Comparison of ENCODE assay signal across 23 mouse cellular contexts in genomic region chr14:105225790-105226189, GRCm38 (mm10). TPM values are rescaled to one million over a fixed set of nuclear protein-coding genes. Genes with fewer than 3 reads are reported as not detected.
DNase-seq lines count a peak whose midpoint lies in the region; ATAC-seq and TF ChIP-seq lines count a peak whose summit lies in the region.
"Had no signal": no experiment of that assay in that cellular context is flagged by ENCODE, and none has a peak within 500 bp of the region (broad histone marks: within the 10 kb centered on the region; RNA-seq: fewer than 3 reads in every experiment).

No protein-coding gene starts in this region.

- no peak overlapping the region for H3K27ac ChIP-seq in heart, adult 2 months
- H3K27ac ChIP-seq in lung, embryonic 14.5 days (ENCODE audit: low read depth) = no peak overlapping the region
- H3K27ac ChIP-seq in lung, postnatal 0 days (ENCODE audit: low read length) = no peak overlapping the region
- H3K27ac ChIP-seq: embryonic facial prominence, embryonic 13.5 days; forebrain, embryonic 15.5 days; hindbrain, embryonic 13.5 days; intestine, embryonic 15.5 days; kidney, embryonic 15.5 days; limb, embryonic 15.5 days had no signal

- TF ChIP-seq CTCF in heart, adult 2 months (IDR thresholded peaks at IDR 0.05) = peak; percentile 36
- 0 out of 2 replicates have a peak, but pooled peaks have one; percentile 8 for TF ChIP-seq CTCF in lung, embryonic 14.5 days (IDR thresholded peaks at IDR 0.05; ENCODE audit: low read depth)
- TF ChIP-seq CTCF in lung, postnatal 0 days (IDR thresholded peaks at IDR 0.05) = no peak

- WGBS in heart, adult 2 months = 91% methylated on average over 4 of the region's 4 CpGs
- 72% methylated on average over 4 of the region's 4 CpGs for WGBS in lung, embryonic 14.5 days
- WGBS in lung, postnatal 0 days = 71% methylated on average over 4 of the region's 4 CpGs

- H3K27me3 ChIP-seq in heart, adult 2 months (ENCODE audit: control insufficient read depth, insufficient read depth, low read length) = no peaks in the 10 kb centered on the region
- no peaks in the 10 kb centered on the region for H3K27me3 ChIP-seq in lung, embryonic 14.5 days (ENCODE audit: insufficient read depth, low read length)
- no peaks in the 10 kb centered on the region for H3K27me3 ChIP-seq in lung, postnatal 0 days (replicated peaks; ENCODE audit: insufficient read depth, low read length)
- H3K27me3 ChIP-seq: embryonic facial prominence, embryonic 13.5 days; forebrain, embryonic 15.5 days; heart, embryonic 12.5 days; hindbrain, embryonic 13.5 days; intestine, embryonic 15.5 days; kidney, embryonic 15.5 days; limb, embryonic 15.5 days had no signal

- H3K79me2 ChIP-seq in heart, adult 2 months (replicated peaks; ENCODE audit: control insufficient read depth, insufficient read depth, low read length) = no peaks in the 10 kb centered on the region

- H3K4me3 ChIP-seq in heart, adult 2 months = no peak overlapping the region
- H3K4me3 ChIP-seq in lung, embryonic 14.5 days (ENCODE audit: low read depth, low read length) = no peak overlapping the region
- H3K4me3 ChIP-seq in lung, postnatal 0 days (ENCODE audit: low read depth, low read length) = no peak overlapping the region
- H3K4me3 ChIP-seq: embryonic facial prominence, embryonic 13.5 days; forebrain, embryonic 15.5 days; heart, embryonic 12.5 days; hindbrain, embryonic 13.5 days; intestine, embryonic 15.5 days; kidney, embryonic 15.5 days; limb, embryonic 15.5 days had no signal

- H3K9me3 ChIP-seq in lung, embryonic 14.5 days (ENCODE audit: low read depth, low read length) = no peaks in the 10 kb centered on the region
- H3K9me3 ChIP-seq in lung, postnatal 0 days (ENCODE audit: low read length) = no peaks in the 10 kb centered on the region
- H3K9me3 ChIP-seq: embryonic facial prominence, embryonic 13.5 days; forebrain, embryonic 15.5 days; heart, embryonic 12.5 days; hindbrain, embryonic 13.5 days; intestine, embryonic 15.5 days; kidney, embryonic 15.5 days; limb, embryonic 15.5 days had no signal

- no peak for DNase-seq in heart, adult 2 months
- no peak for DNase-seq in heart, postnatal 25 days (ENCODE audit: low spot score)
- no peak for DNase-seq in lung, embryonic 14.5 days
- no peak for DNase-seq in lung, postnatal 0 days (ENCODE audit: low spot score)
- peak; percentile 10 for DNase-seq in induced T-regulatory cell, adult 2 months (ENCODE audit: low read depth)
- no peak for DNase-seq in frontal cortex, adult 2 months (ENCODE audit: extremely low spot score in 1 of 2, low spot score in 1 of 2)
- DNase-seq in cerebellum, adult 18-20 months = no peak
- DNase-seq: adrenal gland, adult 8-10 months; cerebellum, adult 9-11 months; heart, postnatal 14 days; layer of hippocampus, postnatal 36 days; lung, adult 2 months; lung, postnatal 4 days; retina, postnatal 1 day; thymus, postnatal 36 days had no signal

- TF ChIP-seq POLR2A in heart, adult 2 months (IDR thresholded peaks at IDR 0.05; ENCODE audit: insufficient read depth, low read depth, low read length) = no peak

- intact Hi-C loops in heart, adult 2 months (cut with DNase I) = no loop called here
- intact Hi-C loops in heart, postnatal 25 days (cut with DNase I) = no loop called here

- H3K9ac ChIP-seq in heart, adult 2 months (ENCODE audit: low read depth, low read length) = no peak overlapping the region
- H3K9ac ChIP-seq in lung, embryonic 14.5 days = no peak overlapping the region
- no peak overlapping the region for H3K9ac ChIP-seq in lung, postnatal 0 days (replicated peaks; ENCODE audit: low read depth)
- H3K9ac ChIP-seq: embryonic facial prominence, embryonic 13.5 days; forebrain, embryonic 15.5 days; heart, embryonic 12.5 days; hindbrain, embryonic 13.5 days; intestine, embryonic 15.5 days; kidney, embryonic 15.5 days; limb, embryonic 15.5 days had no signal

- TF ChIP-seq EP300 in heart, adult 2 months (IDR thresholded peaks at IDR 0.05; ENCODE audit: insufficient read depth, low read depth, low read length) = no peak
- TF ChIP-seq EP300 in lung, postnatal 0 days (IDR thresholded peaks at IDR 0.05) = no peak

- no peak overlapping the region for H3K4me2 ChIP-seq in lung, embryonic 14.5 days
- H3K4me2 ChIP-seq in lung, postnatal 0 days (replicated peaks; ENCODE audit: low read depth, low read length) = no peak overlapping the region
- H3K4me2 ChIP-seq: embryonic facial prominence, embryonic 13.5 days; forebrain, embryonic 15.5 days; heart, embryonic 12.5 days; hindbrain, embryonic 13.5 days; intestine, embryonic 15.5 days; kidney, embryonic 15.5 days; limb, embryonic 15.5 days had no signal

- H3K36me3 ChIP-seq in heart, adult 2 months (ENCODE audit: control insufficient read depth, insufficient read depth, low read length) = no peaks in the 10 kb centered on the region
- no peaks in the 10 kb centered on the region for H3K36me3 ChIP-seq in lung, embryonic 14.5 days (ENCODE audit: insufficient read depth)
- no peaks in the 10 kb centered on the region for H3K36me3 ChIP-seq in lung, postnatal 0 days (ENCODE audit: insufficient read depth, low read length)
- H3K36me3 ChIP-seq: embryonic facial prominence, embryonic 13.5 days; forebrain, embryonic 15.5 days; heart, embryonic 12.5 days; hindbrain, embryonic 13.5 days; intestine, embryonic 15.5 days; kidney, embryonic 15.5 days; limb, embryonic 15.5 days had no signal

- H3K4me1 ChIP-seq in heart, adult 2 months (ENCODE audit: control insufficient read depth, insufficient read depth, low read length) = no peaks in the 10 kb centered on the region
- peaks cover 2% of the 10 kb centered on the region; the same call in 1 of the 2 replicates for H3K4me1 ChIP-seq in lung, embryonic 14.5 days (ENCODE audit: insufficient read depth)
- no peaks in the 10 kb centered on the region for H3K4me1 ChIP-seq in lung, postnatal 0 days (ENCODE audit: insufficient read depth, low read depth, low read length)
- H3K4me1 ChIP-seq: embryonic facial prominence, embryonic 13.5 days; forebrain, embryonic 15.5 days; heart, embryonic 12.5 days; hindbrain, embryonic 13.5 days; intestine, embryonic 15.5 days; kidney, embryonic 15.5 days; limb, embryonic 15.5 days had no signal

- ATAC-seq in lung, embryonic 14.5 days (ENCODE audit: insufficient read depth) = no peak
- no peak for ATAC-seq in lung, postnatal 0 days
- ATAC-seq: forebrain, embryonic 15.5 days; intestine, embryonic 15.5 days; midbrain, embryonic 16.5 days had no signal

RNA-seq across cellular contexts. Expression of gene Ndfip2, which starts 32.6 kb away (rescaled TPM):
- total RNA-seq in heart, adult 2 months (2021) = 10 to 100 TPM; 15.6 to 17.6 TPM
- 19.3 and 27.0 TPM in 2 replicates for polyA plus RNA-seq in heart, adult 2 months (2012; rRNA removed)
- total RNA-seq in heart, postnatal 25 days (2021) = 10 to 100 TPM; 19.3 to 19.7 TPM
- polyA plus RNA-seq in lung, embryonic 14.5 days (2014; fragmentation: Nextera tagmentation; extraction: Ambion mirVana) = 60.3 and 63.8 TPM in 2 replicates
- polyA plus RNA-seq in lung, postnatal 0 days (2015; fragmentation: Nextera tagmentation; extraction: Ambion mirVana) = 76.7 and 81.0 TPM in 2 replicates
- polyA plus RNA-seq in frontal cortex, adult 2 months (2012; rRNA removed) = 78.3 and 90.2 TPM in 2 replicates

RNA-seq across cellular contexts. Expression of gene Rbm26, which starts 48.7 kb away (rescaled TPM):
- total RNA-seq in heart, adult 2 months (2021) = 10 to 100 TPM; 18.6 to 19.0 TPM
- polyA plus RNA-seq in heart, adult 2 months (2012; rRNA removed) = 6.9 and 9.8 TPM in 2 replicates
- total RNA-seq in heart, postnatal 25 days (2021) = 10 to 100 TPM; 21.4 to 21.6 TPM
- 44.2 and 45.1 TPM in 2 replicates for polyA plus RNA-seq in lung, embryonic 14.5 days (2014; fragmentation: Nextera tagmentation; extraction: Ambion mirVana)
- 22.8 and 24.1 TPM in 2 replicates for polyA plus RNA-seq in lung, postnatal 0 days (2015; fragmentation: Nextera tagmentation; extraction: Ambion mirVana)
- polyA plus RNA-seq in frontal cortex, adult 2 months (2012; rRNA removed) = 47.2 and 51.2 TPM in 2 replicates
